9 mouse cellular contexts compared by ENCODE assay signal in the genomic region with DNA sequence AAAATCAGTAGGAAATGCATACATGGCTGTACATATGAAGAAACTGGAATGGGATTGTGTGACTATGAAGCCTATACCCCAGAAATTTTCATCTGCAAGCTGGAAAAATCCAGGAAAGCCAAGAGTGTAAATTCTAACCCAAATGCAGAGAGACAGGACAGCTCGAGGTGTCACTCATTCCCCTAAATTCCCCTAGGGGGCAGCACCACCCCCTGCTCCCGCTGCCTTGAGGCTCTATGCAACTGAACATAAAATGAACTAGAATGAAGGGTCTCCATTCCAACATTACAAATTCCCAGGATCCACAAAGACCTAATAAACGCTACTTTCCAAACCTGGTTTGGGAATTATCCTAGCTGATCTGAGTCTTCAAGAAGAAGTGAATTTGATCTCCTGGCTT. TPM values are rescaled to one million over a fixed set of nuclear protein-coding genes. Genes with fewer than 3 reads are reported as not detected.
A peak's percentile ranks its signal among the peaks of the same experiment; 100 is the strongest.
DNase-seq lines count a peak whose midpoint lies in the region; ATAC-seq and TF ChIP-seq lines count a peak whose summit lies in the region.
"Had no signal": no experiment of that assay in that cellular context is flagged by ENCODE, and none has a peak within 500 bp of the region (broad histone marks: within the 10 kb centered on the region; RNA-seq: fewer than 3 reads in every experiment).

No protein-coding gene starts in this region.

- 14% methylated on average over 3 of the region's 3 CpGs for WGBS in forebrain, embryonic 13.5 days
- 17% methylated on average over 3 of the region's 3 CpGs for WGBS in limb, embryonic 14.5 days

- H3K27ac ChIP-seq in bone marrow macrophage, adult 2 months (ENCODE audit: insufficient read depth, low read depth, low read length) = no peak overlapping the region
- H3K27ac ChIP-seq in forebrain, embryonic 13.5 days = no peak overlapping the region
- no peak overlapping the region for H3K27ac ChIP-seq in limb, embryonic 14.5 days (replicated peaks; ENCODE audit: low read depth, low read length)
- H3K27ac ChIP-seq: neural tube, embryonic 12.5 days had no signal

- H3K27me3 ChIP-seq in forebrain, embryonic 13.5 days = 0 out of 2 replicates have a peak, but pooled peaks cover 3% of the 10 kb centered on the region
- H3K27me3 ChIP-seq in limb, embryonic 14.5 days (ENCODE audit: control insufficient read depth, insufficient read depth, low read length) = no peaks in the 10 kb centered on the region
- H3K27me3 ChIP-seq: neural tube, embryonic 12.5 days had no signal

- no peak overlapping the region for H3K4me3 ChIP-seq in bone marrow macrophage, adult 2 months (ENCODE audit: insufficient read depth, low read length)
- no peak overlapping the region for H3K4me3 ChIP-seq in forebrain, embryonic 13.5 days
- no peak overlapping the region for H3K4me3 ChIP-seq in limb, embryonic 14.5 days (replicated peaks; ENCODE audit: low read length)
- H3K4me3 ChIP-seq: neural tube, embryonic 12.5 days had no signal

- H3K4me1 ChIP-seq in bone marrow macrophage, adult 2 months (ENCODE audit: control insufficient read depth, insufficient read depth, low read length) = no peaks in the 10 kb centered on the region
- no peaks in the 10 kb centered on the region for H3K4me1 ChIP-seq in forebrain, embryonic 13.5 days
- no peaks in the 10 kb centered on the region for H3K4me1 ChIP-seq in limb, embryonic 14.5 days (ENCODE audit: control insufficient read depth, insufficient read depth, low read length)
- H3K4me1 ChIP-seq: neural tube, embryonic 12.5 days had no signal

- H3K9ac ChIP-seq in forebrain, embryonic 13.5 days = no peak overlapping the region
- no peak overlapping the region for H3K9ac ChIP-seq in limb, embryonic 14.5 days (ENCODE audit: low read depth, low read length, severe bottlenecking)
- H3K9ac ChIP-seq: neural tube, embryonic 12.5 days had no signal

- peak; percentile 90 for TF ChIP-seq CTCF in bone marrow macrophage, adult 2 months (IDR thresholded peaks at IDR 0.05; ENCODE audit: low read depth, low read length)

- ATAC-seq in forebrain, embryonic 13.5 days = peak; percentile 81
- ATAC-seq in limb, embryonic 14.5 days (ENCODE audit: low FRiP score, low read depth) = no peak

- DNase-seq in gastrocnemius, postnatal 10 days = peak; percentile 41
- no peak for DNase-seq in gastrocnemius, adult 8-10 months (ENCODE audit: low spot score in 2 of 2)
- peak; percentile 18 for DNase-seq in ovary, postnatal 14 days (ENCODE audit: low spot score)
- no peak for DNase-seq in ovary, adult 18-20 months (ENCODE audit: low spot score)
- peak; percentile 43 for DNase-seq in limb, embryonic 14.5 days (ENCODE audit: low spot score)
- DNase-seq in testis, postnatal 14 days (ENCODE audit: low spot score) = peak; percentile 10

- H3K9me3 ChIP-seq in forebrain, embryonic 13.5 days (replicated peaks) = no peaks in the 10 kb centered on the region
- H3K9me3 ChIP-seq in limb, embryonic 14.5 days (ENCODE audit: control insufficient read depth, low read length) = no peaks in the 10 kb centered on the region
- H3K9me3 ChIP-seq: neural tube, embryonic 12.5 days had no signal

- TF ChIP-seq POLR2A in bone marrow macrophage, adult 2 months (IDR thresholded peaks at IDR 0.05; ENCODE audit: borderline replicate concordance, low read depth, low read length) = no peak
- TF ChIP-seq POLR2A in limb, embryonic 14.5 days (IDR thresholded peaks at IDR 0.05; ENCODE audit: borderline replicate concordance, extremely low read depth, insufficient read depth, insufficient read length) = no peak

- H3K4me2 ChIP-seq in forebrain, embryonic 13.5 days = no peak overlapping the region
- H3K4me2 ChIP-seq in limb, embryonic 14.5 days (replicated peaks; ENCODE audit: low read depth, low read length, severe bottlenecking) = no peak overlapping the region
- H3K4me2 ChIP-seq: neural tube, embryonic 12.5 days had no signal

- H3K36me3 ChIP-seq in forebrain, embryonic 13.5 days (ENCODE audit: poor library complexity, severe bottlenecking) = no peaks in the 10 kb centered on the region
- H3K36me3 ChIP-seq in limb, embryonic 14.5 days (ENCODE audit: control insufficient read depth, insufficient read depth, low read length) = no peaks in the 10 kb centered on the region
- H3K36me3 ChIP-seq: neural tube, embryonic 12.5 days had no signal

RNA-seq across cellular contexts. Expression of a gene that starts 48.1 kb away (rescaled TPM):
- total RNA-seq in gastrocnemius, postnatal 10 days (2021) = 100 to 1,000 TPM; 136 to 145 TPM
- total RNA-seq in gastrocnemius, adult 8-10 months (2022) = 100 to 1,000 TPM in 3 of 4 experiments, 10 to 100 TPM in 1; 96.2 to 128 (median 111) TPM
- polyA plus RNA-seq in bone marrow macrophage, adult 2 months (2012; ENCODE audit: insufficient read depth, insufficient read length, missing spikeins) = 0.75 and 1.4 TPM in 2 replicates
- 122 and 125 TPM in 2 replicates for polyA plus RNA-seq in forebrain, embryonic 13.5 days (2015; fragmentation: Nextera tagmentation; extraction: Ambion mirVana)
- polyA plus RNA-seq in limb, embryonic 14.5 days (2012; rRNA removed) = 41.3 and 41.6 TPM in 2 replicates
- 33.0 and 34.5 TPM in 2 replicates for polyA plus RNA-seq in limb, embryonic 14.5 days (2014; fragmentation: Nextera tagmentation; extraction: Ambion mirVana)

Comparison
In these comparisons a context has a peak if more than half of its experiments do, and no peak if none do; other contexts are left out.
1. DNase-seq: peak in gastrocnemius, postnatal 10 days (single experiment), ovary, postnatal 14 days (single experiment), limb, embryonic 14.5 days (single experiment) and testis, postnatal 14 days (single experiment); none in gastrocnemius, adult 8-10 months (0 of 2) and ovary, adult 18-20 months (single experiment).
2. RNA of a gene that starts 48.1 kb away (polyA plus RNA-seq): 122 to 125 TPM in forebrain, embryonic 13.5 days and 33.0 to 41.6 TPM in limb, embryonic 14.5 days; 0.75 to 1.4 TPM in bone marrow macrophage, adult 2 months; every median in the first group is over 10 times any median in the second.